Comparison of ENCODE assay signal across 21 mouse cellular contexts in the genomic region with DNA sequence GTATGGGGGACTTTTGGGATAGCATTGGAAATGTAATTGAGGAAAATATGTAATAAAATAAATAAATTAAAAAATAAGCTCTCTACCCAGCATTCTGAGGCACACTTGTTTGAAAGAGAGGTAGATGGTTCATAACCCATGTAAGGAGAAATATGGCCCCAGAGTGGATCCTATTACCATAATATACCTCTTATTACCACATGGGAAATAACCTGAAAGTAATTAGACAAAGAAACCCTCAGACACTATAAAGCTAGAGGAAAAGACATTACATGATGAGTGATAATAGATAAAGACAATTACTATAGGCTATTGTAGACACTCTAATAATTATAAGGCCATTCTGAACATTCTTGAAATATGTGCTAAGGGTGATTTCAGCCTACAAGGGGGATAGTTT.
A peak's percentile ranks its signal among the peaks of the same experiment; 100 is the strongest.
DNase-seq lines count a peak whose midpoint lies in the region; ATAC-seq lines count a peak whose summit lies in the region.
"Had no signal": no experiment of that assay in that cellular context is flagged by ENCODE, and none has a peak within 500 bp of the region (broad histone marks: within the 10 kb centered on the region; RNA-seq: fewer than 3 reads in every experiment).

No protein-coding gene starts in this region.

- ATAC-seq in neural tube, embryonic 13.5 days (ENCODE audit: low read depth): peak; percentile 69
- peak; percentile 74; the same call in 1 of the 2 replicates for ATAC-seq in neural tube, embryonic 14.5 days (ENCODE audit: low read depth)
- peak; percentile 83 for ATAC-seq in neural tube, embryonic 15.5 days (ENCODE audit: low FRiP score)
- ATAC-seq: activated CD4-positive, CD25-positive, alpha-beta regulatory T cell, adult 4 months; CD4-positive, CD25-positive, alpha-beta regulatory T cell, adult 4 months; Patski had no signal

- H3K4me3 ChIP-seq in neural tube, embryonic 13.5 days: no peak overlapping the region
- H3K4me3 ChIP-seq in neural tube, embryonic 14.5 days (ENCODE audit: low read depth, low read length): no peak overlapping the region
- no peak overlapping the region for H3K4me3 ChIP-seq in neural tube, embryonic 15.5 days (replicated peaks)

- no peaks in the 10 kb centered on the region for H3K9me3 ChIP-seq in neural tube, embryonic 13.5 days
- no peaks in the 10 kb centered on the region for H3K9me3 ChIP-seq in neural tube, embryonic 14.5 days (ENCODE audit: control insufficient read depth, low read length)
- H3K9me3 ChIP-seq in neural tube, embryonic 15.5 days (replicated peaks): no peaks in the 10 kb centered on the region
- H3K9me3 ChIP-seq: G1E had no signal

- H3K9ac ChIP-seq in neural tube, embryonic 13.5 days: no peak overlapping the region
- no peak overlapping the region for H3K9ac ChIP-seq in neural tube, embryonic 14.5 days (replicated peaks; ENCODE audit: low read depth, low read length)
- H3K9ac ChIP-seq in neural tube, embryonic 15.5 days (replicated peaks): no peak overlapping the region

- DNase-seq in neural tube, embryonic 10.5 days (ENCODE audit: extremely low spot score, low spot score): no peak
- DNase-seq in lung, postnatal 14 days: no peak
- no peak for DNase-seq in heart, postnatal 4 days
- DNase-seq: adrenal gland, adult 2 months; adrenal gland, adult 8-10 months; adrenal gland, postnatal 10 days; adrenal gland, postnatal 14 days; adrenal gland, postnatal 25 days; adrenal gland, postnatal 36 days; B cell, adult 2 months; cerebellum, adult 11 months; cerebellum, adult 11-12 months; cerebellum, adult 18-20 months had no signal

- no peaks in the 10 kb centered on the region for H3K36me3 ChIP-seq in neural tube, embryonic 13.5 days
- no peaks in the 10 kb centered on the region for H3K36me3 ChIP-seq in neural tube, embryonic 14.5 days (ENCODE audit: control insufficient read depth, insufficient read depth, low read length)
- no peaks in the 10 kb centered on the region for H3K36me3 ChIP-seq in neural tube, embryonic 15.5 days
- H3K36me3 ChIP-seq: G1E had no signal

- no peaks in the 10 kb centered on the region for H3K27me3 ChIP-seq in neural tube, embryonic 13.5 days
- H3K27me3 ChIP-seq in neural tube, embryonic 14.5 days (ENCODE audit: control insufficient read depth, insufficient read depth, low read length): no peaks in the 10 kb centered on the region
- H3K27me3 ChIP-seq in neural tube, embryonic 15.5 days (replicated peaks): no peaks in the 10 kb centered on the region
- H3K27me3 ChIP-seq: CH12.LX, Patski had no signal

- no peak overlapping the region for H3K27ac ChIP-seq in neural tube, embryonic 13.5 days (replicated peaks)
- no peak overlapping the region for H3K27ac ChIP-seq in neural tube, embryonic 14.5 days (ENCODE audit: low read depth, low read length)
- no peak overlapping the region for H3K27ac ChIP-seq in neural tube, embryonic 15.5 days (replicated peaks)

- H3K4me1 ChIP-seq in neural tube, embryonic 13.5 days (replicated peaks): no peaks in the 10 kb centered on the region
- H3K4me1 ChIP-seq in neural tube, embryonic 14.5 days (ENCODE audit: control insufficient read depth, insufficient read depth, low read length): no peaks in the 10 kb centered on the region
- no peaks in the 10 kb centered on the region for H3K4me1 ChIP-seq in neural tube, embryonic 15.5 days

- H3K4me2 ChIP-seq in neural tube, embryonic 13.5 days: no peak overlapping the region
- no peak overlapping the region for H3K4me2 ChIP-seq in neural tube, embryonic 14.5 days (ENCODE audit: low read depth, low read length)
- H3K4me2 ChIP-seq in neural tube, embryonic 15.5 days: no peak overlapping the region
